Mouse (Mus musculus) forebrain, postnatal 0 days (tissue): ENCODE data around the gene Jmjd1c. TPM values are rescaled to one million over a fixed set of nuclear protein-coding genes. Genes with fewer than 3 reads are reported as not detected.

Source experiments
- ATAC-seq: fragments of 200-750 bp; cut with Nextera tagmentation; 2 replicates; pipeline ENCODE4 v1.8.0; 2017; ENCODE audit warnings: mild to moderate bottlenecking, moderate library complexity
- DNase-seq: peaks from one replicate; pipeline ENCODE4 v3.0.0-alpha.2; 2015
- H3K27ac ChIP-seq: fragments of 300-500 bp; sonication (generic); 2 replicates; pipeline ENCODE4 v1.5.1; 2014; ENCODE audit warnings: low read depth, mild to moderate bottlenecking, antibody characterized with exemption, low read length, moderate library complexity, mixed read lengths
- H3K27me3 ChIP-seq: fragments of 300-500 bp; sonication (generic); 2 replicates; pipeline ENCODE4 v1.6.1; 2014; ENCODE audit warnings: mild to moderate bottlenecking, low read length, mixed read lengths; ENCODE audit not compliant: insufficient read depth
- H3K36me3 ChIP-seq: fragments of 300-500 bp; sonication (generic); 2 replicates; pipeline ENCODE4 v1.6.1; 2014; ENCODE audit warnings: mild to moderate bottlenecking, moderate library complexity; ENCODE audit not compliant: insufficient read depth
- H3K4me1 ChIP-seq: fragments of 300-500 bp; sonication (generic); 2 replicates; pipeline ENCODE4 v1.6.1; 2014; ENCODE audit warnings: antibody characterized with exemption; ENCODE audit not compliant: insufficient read depth
- H3K4me2 ChIP-seq: fragments of 300-500 bp; sonication (generic); 2 replicates; pipeline ENCODE4 v1.6.1; 2014; ENCODE audit warnings: low read depth, mild to moderate bottlenecking, moderate library complexity
- H3K4me3 ChIP-seq: fragments of 300-500 bp; sonication (generic); 2 replicates; pipeline ENCODE4 v1.5.1; 2014; ENCODE audit warnings: low read depth, low read length, mixed read lengths
- H3K9ac ChIP-seq: fragments of 300-500 bp; sonication (generic); 2 replicates; pipeline ENCODE4 v1.6.1; 2014; ENCODE audit warnings: mild to moderate bottlenecking
- H3K9me3 ChIP-seq: fragments of 300-500 bp; sonication (generic); 2 replicates; pipeline ENCODE4 v1.6.1; 2016; ENCODE audit warnings: low read length
- CTCF ChIP-seq: sonication (generic); IDR thresholded peaks from 2 replicates; pipeline ENCODE4 v1.5.1; 2016; ENCODE audit warnings: antibody characterized with exemption, control low read depth, low read depth
- WGBS: fragments of 180-500 bp; shearing (Covaris S2); extraction: QIAGEN DNeasy Blood & Tissue Kit; methylation state at CpG from one replicate; pipeline ENCODE4 v1.1.7; 2014; 5-methylcytosine and 5-hydroxymethylcytosine counted together
- polyA plus RNA-seq: library from polyadenylated mRNA; unstranded; fragments of >200 nt; fragmentation: Nextera tagmentation; extraction: Ambion mirVana; gene quantifications from 2 replicates; pipeline ENCODE4 v1.2.1, GENCODE M21; 2015
- total RNA-seq: library from RNA; depleted of rRNA; stranded (reverse); fragments of >200 nt; gene quantifications from 2 replicates; pipeline ENCODE4 v1.2.3, GENCODE M21; 2014

Gene Jmjd1c
- total and polyA plus RNA-seq, 2 experiments from 2014 or later: 44.4 to 76.8 TPM

DNA sequence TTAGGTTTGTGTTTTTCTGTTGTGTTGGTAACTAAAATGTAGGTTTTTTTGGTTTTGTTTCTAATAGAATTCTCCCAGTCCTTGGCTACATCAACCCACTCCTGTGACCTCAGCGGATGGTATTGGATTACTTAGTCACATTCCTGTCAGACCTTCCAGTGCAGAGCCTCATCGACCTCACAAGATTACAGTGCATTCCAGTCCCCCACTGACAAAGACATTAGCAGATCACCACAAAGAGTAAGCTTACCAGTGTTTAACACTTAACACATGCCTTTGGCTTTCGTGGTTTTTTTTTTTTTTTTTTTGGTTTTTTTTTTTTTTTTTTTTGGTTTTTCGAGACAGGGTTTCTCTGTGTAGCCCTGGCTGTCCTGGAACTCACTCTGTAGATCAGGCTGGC, 128.0 kb downstream of the Jmjd1c start:
- H3K36me3 ChIP-seq: peaks cover 48% of the 10 kb centered on the region
- no peak for DNase-seq
- no peak overlapping the region for H3K4me3 ChIP-seq
- ATAC-seq: no peak
- WGBS: 80% methylated on average over 3 of the region's 4 CpGs
- no peak overlapping the region for H3K27ac ChIP-seq
- no peak overlapping the region for H3K4me2 ChIP-seq
- TF ChIP-seq CTCF: no peak
- no peaks in the 10 kb centered on the region for H3K27me3 ChIP-seq
- H3K9me3 ChIP-seq: no peaks in the 10 kb centered on the region
- H3K4me1 ChIP-seq: no peaks in the 10 kb centered on the region
- no peak overlapping the region for H3K9ac ChIP-seq

DNA sequence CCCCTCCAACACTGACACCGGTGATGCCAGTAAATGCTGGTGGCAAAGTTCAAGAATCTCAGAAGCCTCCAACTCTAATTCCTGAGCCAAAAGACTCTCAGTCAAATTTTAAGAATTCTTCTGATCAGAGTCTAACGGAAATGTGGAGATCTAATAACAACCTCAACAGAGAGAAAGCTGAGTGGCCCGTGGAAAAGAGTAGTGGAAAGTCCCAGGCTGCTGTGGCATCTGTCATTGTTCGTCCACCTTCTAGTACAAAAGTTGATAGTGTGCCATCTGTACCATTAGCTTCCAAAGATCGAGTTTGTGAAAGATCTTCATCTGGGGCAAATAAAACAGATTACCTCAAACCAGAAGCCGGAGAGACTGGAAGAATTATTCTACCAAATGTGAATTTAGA, 129.6 kb downstream of the Jmjd1c start:
- no peaks in the 10 kb centered on the region for H3K4me1 ChIP-seq
- no peaks in the 10 kb centered on the region for H3K27me3 ChIP-seq
- 86% methylated on average over 6 of the region's 6 CpGs for WGBS
- peaks cover 39% of the 10 kb centered on the region for H3K36me3 ChIP-seq
- no peak for DNase-seq
- H3K9ac ChIP-seq: no peak overlapping the region
- ATAC-seq: no peak
- peak overlapping the region; percentile 36; the same call in 1 of the 2 replicates for H3K27ac ChIP-seq
- H3K9me3 ChIP-seq: no peaks in the 10 kb centered on the region
- H3K4me2 ChIP-seq: no peak overlapping the region
- TF ChIP-seq CTCF: no peak
- H3K4me3 ChIP-seq: no peak overlapping the region

DNA sequence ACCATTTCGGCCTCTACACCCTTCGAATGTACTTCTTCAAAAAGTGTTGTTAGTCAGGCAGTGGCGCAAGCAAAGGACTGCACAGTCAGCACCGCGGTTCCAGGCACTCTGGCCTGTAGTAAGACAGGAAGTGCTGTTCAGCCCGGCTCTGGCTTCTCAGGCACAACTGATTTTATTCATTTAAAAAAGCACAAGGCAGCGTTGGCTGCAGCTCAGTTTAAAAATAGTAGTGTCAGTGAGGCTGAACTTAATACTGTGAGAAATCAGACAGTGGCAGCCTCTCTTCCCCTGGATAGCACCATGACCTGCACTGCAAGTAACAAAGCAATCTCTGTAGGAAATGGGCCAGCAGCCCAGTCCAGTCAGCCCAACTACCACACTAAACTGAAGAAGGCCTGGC, 130.2 kb downstream of the Jmjd1c start:
- H3K4me3 ChIP-seq: no peak overlapping the region
- peaks cover 40% of the 10 kb centered on the region for H3K36me3 ChIP-seq
- no peak for TF ChIP-seq CTCF
- 73% methylated on average over 7 of the region's 7 CpGs for WGBS
- H3K4me1 ChIP-seq: no peaks in the 10 kb centered on the region
- no peaks in the 10 kb centered on the region for H3K27me3 ChIP-seq
- no peak overlapping the region for H3K4me2 ChIP-seq
- H3K27ac ChIP-seq: peak overlapping the region; percentile 36; the same call in 1 of the 2 replicates
- H3K9me3 ChIP-seq: no peaks in the 10 kb centered on the region
- DNase-seq (peak; percentile 39), ATAC-seq (peak; percentile 76)
- H3K9ac ChIP-seq: no peak overlapping the region

DNA sequence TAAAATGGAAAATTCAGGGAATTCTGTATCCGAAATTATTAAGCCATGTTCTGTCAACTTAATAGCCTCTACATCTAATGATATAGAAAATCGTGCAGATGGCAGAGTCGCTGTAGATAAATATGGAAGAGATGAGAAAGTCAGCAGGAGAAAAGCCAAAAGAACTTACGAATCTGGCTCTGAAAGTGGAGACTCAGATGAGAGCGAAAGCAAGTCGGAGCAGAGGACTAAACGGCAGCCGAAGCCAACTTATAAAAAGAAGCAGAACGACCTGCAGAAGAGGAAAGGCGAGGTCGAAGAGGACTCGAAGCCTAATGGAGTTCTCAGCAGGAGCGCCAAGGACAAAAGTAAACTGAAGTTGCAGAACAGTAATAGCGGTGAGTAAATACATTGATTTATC, 130.6 kb downstream of the Jmjd1c start:
- Histone ChIP-seq H3K27me3 (no peaks in the 10 kb centered on the region), H3K9me3 (no peaks in the 10 kb centered on the region), H3K4me2 (no peak overlapping the region), H3K4me1 (no peaks in the 10 kb centered on the region), H3K9ac (no peak overlapping the region), H3K36me3 (peaks cover 42% of the 10 kb centered on the region), H3K27ac (peak overlapping the region; percentile 23; the same call in 1 of the 2 replicates), H3K4me3 (no peak overlapping the region)
- ATAC-seq (no peak), DNase-seq (peak; percentile 12)
- no peak for TF ChIP-seq CTCF
- WGBS: 68% methylated on average over 14 of the region's 14 CpGs

DNA sequence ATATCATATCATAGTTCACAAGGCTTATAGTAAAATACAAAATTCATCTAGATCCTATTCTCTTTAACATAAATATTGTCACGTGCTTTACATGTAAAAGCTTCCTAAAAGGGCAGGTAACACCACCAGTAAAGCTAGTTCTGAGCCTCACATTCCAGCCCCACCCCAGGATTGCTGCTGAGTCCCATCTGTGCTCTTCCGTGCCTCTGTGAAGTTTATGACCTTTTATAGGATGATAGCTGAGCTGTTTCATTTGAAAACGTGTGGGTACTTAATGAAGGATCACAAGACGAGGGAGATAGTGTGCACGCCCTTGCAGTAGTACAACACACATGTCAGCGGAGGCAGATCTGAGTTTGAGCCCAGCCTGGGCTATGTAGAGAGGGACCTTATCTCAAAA, 134.5 kb downstream of the Jmjd1c start:
- no peak for TF ChIP-seq CTCF
- Histone ChIP-seq H3K27me3 (no peaks in the 10 kb centered on the region), H3K27ac (no peak overlapping the region), H3K9me3 (no peaks in the 10 kb centered on the region), H3K4me3 (no peak overlapping the region), H3K9ac (no peak overlapping the region), H3K36me3 (peaks cover 50% of the 10 kb centered on the region), H3K4me2 (no peak overlapping the region), H3K4me1 (no peaks in the 10 kb centered on the region)
- 91% methylated on average over 6 of the region's 6 CpGs for WGBS
- DNase-seq (no peak), ATAC-seq (no peak)

DNA sequence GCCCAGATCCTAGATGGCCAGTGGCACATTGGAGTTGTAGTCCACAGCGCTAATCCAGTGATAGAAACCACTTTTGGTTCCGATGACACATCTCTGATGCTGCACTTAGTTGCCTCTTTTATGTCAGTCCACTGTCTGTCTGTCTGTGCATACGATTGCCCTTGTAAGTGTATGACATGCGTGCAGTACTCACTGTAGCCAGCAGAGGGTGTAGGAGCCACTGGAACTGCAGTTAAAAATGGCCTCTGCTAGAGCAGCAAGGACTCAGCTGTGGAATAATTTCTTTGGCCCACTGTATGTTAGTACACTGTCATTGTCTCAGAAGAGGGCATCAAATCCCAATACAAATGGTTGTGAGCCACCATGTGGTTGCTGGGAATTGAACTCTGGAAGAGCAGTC, 151.2 kb downstream of the Jmjd1c start:
- Histone ChIP-seq H3K4me1 (no peaks in the 10 kb centered on the region), H3K27me3 (no peaks in the 10 kb centered on the region), H3K36me3 (peaks cover 45% of the 10 kb centered on the region), H3K4me3 (no peak overlapping the region), H3K9ac (no peak overlapping the region), H3K4me2 (no peak overlapping the region), H3K9me3 (no peaks in the 10 kb centered on the region), H3K27ac (no peak overlapping the region)
- TF ChIP-seq CTCF: peak; percentile 79
- 93% methylated on average over 4 of the region's 4 CpGs for WGBS
- DNase-seq: peak; percentile 54
- no peak for ATAC-seq

DNA sequence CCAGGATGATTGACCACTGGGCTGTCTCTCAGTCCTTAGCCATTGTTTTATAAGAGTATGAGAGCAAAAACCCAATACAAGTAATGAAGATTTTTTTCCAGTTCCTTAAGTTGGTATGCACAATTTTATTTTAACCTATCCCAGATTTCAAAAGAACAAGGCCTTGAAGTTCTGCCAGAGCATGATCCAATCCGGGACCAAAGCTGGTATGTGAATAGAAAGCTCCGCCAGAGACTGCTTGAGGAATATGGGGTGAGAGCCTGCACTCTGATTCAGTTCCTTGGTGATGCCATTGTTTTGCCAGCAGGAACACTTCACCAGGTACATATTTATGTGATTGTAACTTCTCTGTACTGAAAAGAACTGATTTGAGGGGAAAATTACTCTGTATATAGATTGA, 153.6 kb downstream of the Jmjd1c start:
- H3K9me3 ChIP-seq: no peaks in the 10 kb centered on the region
- H3K4me3 ChIP-seq: no peak overlapping the region
- no peaks in the 10 kb centered on the region for H3K4me1 ChIP-seq
- no peak for DNase-seq
- no peaks in the 10 kb centered on the region for H3K27me3 ChIP-seq
- H3K9ac ChIP-seq: no peak overlapping the region
- no peak overlapping the region for H3K27ac ChIP-seq
- no peak overlapping the region for H3K4me2 ChIP-seq
- no peak for TF ChIP-seq CTCF
- H3K36me3 ChIP-seq: peaks cover 57% of the 10 kb centered on the region
- WGBS: 64% methylated on average over 2 of the region's 2 CpGs
- no peak for ATAC-seq

DNA sequence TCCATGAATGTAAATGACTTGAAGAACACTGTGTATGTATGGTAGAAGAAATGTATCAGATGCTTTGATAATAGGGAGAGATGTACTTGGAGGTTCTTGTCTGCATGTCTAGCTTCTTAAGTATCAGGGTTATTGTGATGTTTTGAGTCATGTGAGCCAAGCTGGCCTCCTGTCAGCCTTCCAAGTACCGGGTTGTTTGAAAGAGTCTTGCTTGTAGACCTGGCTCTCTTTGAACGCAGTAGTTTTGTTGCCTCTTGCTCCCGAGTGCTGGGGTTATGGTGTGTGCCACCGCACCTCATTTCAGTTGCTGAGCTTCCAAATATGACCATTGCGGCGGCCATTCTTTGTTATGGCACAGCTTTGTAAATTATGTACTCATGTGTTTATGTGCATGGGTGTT, 154.9 kb downstream of the Jmjd1c start:
- no peak for DNase-seq
- Histone ChIP-seq H3K27ac (no peak overlapping the region), H3K9ac (no peak overlapping the region), H3K27me3 (no peaks in the 10 kb centered on the region), H3K4me1 (no peaks in the 10 kb centered on the region), H3K36me3 (peaks cover 58% of the 10 kb centered on the region), H3K9me3 (no peaks in the 10 kb centered on the region), H3K4me3 (no peak overlapping the region), H3K4me2 (no peak overlapping the region)
- ATAC-seq: no peak
- 86% methylated on average over 6 of the region's 6 CpGs for WGBS
- no peak for TF ChIP-seq CTCF
